Mouse (Mus musculus) common myeloid progenitor, adult 5-6 weeks (primary cell): ENCODE results near the gene Gpr3. TPM values are rescaled to one million over a fixed set of nuclear protein-coding genes. Genes with fewer than 3 reads are reported as not detected.

Source experiments
- ATAC-seq: replicated peaks from 2 replicates; pipeline ENCODE4 v1.8.0; 2016; ENCODE audit warnings: low read depth, mild to moderate bottlenecking, moderate TSS enrichment, inconsistent platforms; ENCODE audit not compliant: poor library complexity, severe bottlenecking
- total RNA-seq: library from RNA; stranded (forward); fragments of 200-1000, 187-1606 nt; gene quantifications from 2 replicates; pipeline ENCODE4 v1.2.3, GENCODE M21; 2017

The Gpr3 gene
- total RNA-seq, 1 experiment from 2014 or later = not detected

- ATAC-seq = no peak; the same call in 1 of the 2 replicates
Observed at GRCm38 (mm10) chr4:133176761-133177403, 35.5 kb downstream of the Gpr3 start.

GRCm38 (mm10) chr4:133175998-133176760 is 36.2 kb downstream of the Gpr3 start:
- no peak for ATAC-seq

- ATAC-seq = no peak
Observed at GRCm38 (mm10) chr4:133175274-133175673, 37.1 kb downstream of the Gpr3 start.

- peak; percentile 21; the same call in 1 of the 2 replicates for ATAC-seq
Observed at GRCm38 (mm10) chr4:133174361-133174760, 38.0 kb downstream of the Gpr3 start.

GRCm38 (mm10) chr4:133172451-133172850 is 39.9 kb downstream of the Gpr3 start:
- ATAC-seq = no peak

GRCm38 (mm10) chr4:133170616-133171015 is 41.7 kb downstream of the Gpr3 start:
- ATAC-seq = no peak

GRCm38 (mm10) chr4:133170056-133170524 is 42.2 kb downstream of the Gpr3 start:
- peak; percentile 81 for ATAC-seq

- peak; percentile 84 for ATAC-seq
Observed at GRCm38 (mm10) chr4:133169237-133170055, 42.9 kb downstream of the Gpr3 start.

- ATAC-seq = no peak
Observed at GRCm38 (mm10) chr4:133166773-133167172, 45.6 kb downstream of the Gpr3 start.

- no peak for ATAC-seq
Observed at GRCm38 (mm10) chr4:133162196-133162595, 50.1 kb downstream of the Gpr3 start.

- no peak for ATAC-seq
Observed at GRCm38 (mm10) chr4:133160821-133161220, 51.5 kb downstream of the Gpr3 start.

GRCm38 (mm10) chr4:133160211-133160610 is 52.1 kb downstream of the Gpr3 start:
- no peak for ATAC-seq

GRCm38 (mm10) chr4:133159646-133160045 is 52.7 kb downstream of the Gpr3 start:
- ATAC-seq = peak; percentile 78

Other genes starting within 250 kb of the Gpr3 start
- gene Fgr, start 238.4 kb downstream of the Gpr3 start, total RNA-seq = 0.53 and 0.96 TPM in 2 replicates
- gene Ahdc1, start 201.3 kb downstream of the Gpr3 start, total RNA-seq = 2.6 and 3.5 TPM in 2 replicates
- gene Wasf2, start 82.0 kb downstream of the Gpr3 start, total RNA-seq = 45.6 and 61.3 TPM in 2 replicates
- gene Cd164l2, start 405 bp downstream of the Gpr3 start, total RNA-seq = not detected in 2 replicates
- gene Map3k6, start 28.3 kb upstream of the Gpr3 start, total RNA-seq = 4.9 and 7.2 TPM in 2 replicates
- 0.87 and 3.0 TPM in 2 replicates for gene Sytl1, start 50.6 kb upstream of the Gpr3 start, total RNA-seq
- gene Tmem222, start 65.3 kb upstream of the Gpr3 start, total RNA-seq = 20.4 and 21.7 TPM in 2 replicates
- 9.3 and 12.6 TPM in 2 replicates for gene Wdtc1, start 140.9 kb upstream of the Gpr3 start, total RNA-seq
- 9.0 and 9.7 TPM in 2 replicates for gene Slc9a1, start 157.2 kb upstream of the Gpr3 start, total RNA-seq